Mouse (Mus musculus) brain, embryonic 14.5 days (tissue): ENCODE data around the gene S1pr5. TPM values are rescaled to one million over a fixed set of nuclear protein-coding genes. Genes with fewer than 3 reads are reported as not detected.
A peak's percentile ranks its signal among the peaks of the same experiment; 100 is the strongest.
"Not testable (repeated sequence)": the region's sequence is repeated elsewhere in the genome, so short reads cannot be mapped to it uniquely, and the experiment has no call there.

Experiments used
- DNase-seq: peaks from one replicate; pipeline ENCODE4 v3.0.0-alpha.2; 2011; ENCODE audit warnings: low read depth
- CTCF ChIP-seq: fragments of 200-500 bp; IDR thresholded peaks from 2 replicates; pipeline ENCODE4 v1.5.1; 2012; ENCODE audit warnings: inconsistent platforms, mild to moderate bottlenecking, moderate library complexity, borderline replicate concordance; ENCODE audit not compliant: insufficient read depth, insufficient read length; ENCODE audit errors: extremely low read depth
- POLR2A ChIP-seq: fragments of 200-500 bp; IDR thresholded peaks from 2 replicates; pipeline ENCODE4 v1.6.1; 2012; ENCODE audit warnings: mild to moderate bottlenecking, inconsistent platforms, borderline replicate concordance; ENCODE audit not compliant: poor library complexity, insufficient read depth, insufficient read length, severe bottlenecking; ENCODE audit errors: extremely low read depth
- polyA plus RNA-seq: library from polyadenylated mRNA; depleted of rRNA; stranded (reverse); fragments of >200 nt; gene quantifications from 2 replicates; pipeline ENCODE4 v1.2.3, GENCODE M21; 2012

S1pr5 gene
- polyA plus RNA-seq, 1 experiment: 2.5 TPM

- DNase-seq: no peak
- TF ChIP-seq POLR2A: no peak
- TF ChIP-seq CTCF: no peak
Observed at GRCm38 (mm10) chr9:21231551-21231950, 16.7 kb downstream of the S1pr5 start.

- peak; percentile 77 for DNase-seq
- no peak; the same call in 1 of the 2 replicates for TF ChIP-seq POLR2A
- no peak for TF ChIP-seq CTCF
Observed at GRCm38 (mm10) chr9:21227342-21227741, 20.9 kb downstream of the S1pr5 start.

DNA sequence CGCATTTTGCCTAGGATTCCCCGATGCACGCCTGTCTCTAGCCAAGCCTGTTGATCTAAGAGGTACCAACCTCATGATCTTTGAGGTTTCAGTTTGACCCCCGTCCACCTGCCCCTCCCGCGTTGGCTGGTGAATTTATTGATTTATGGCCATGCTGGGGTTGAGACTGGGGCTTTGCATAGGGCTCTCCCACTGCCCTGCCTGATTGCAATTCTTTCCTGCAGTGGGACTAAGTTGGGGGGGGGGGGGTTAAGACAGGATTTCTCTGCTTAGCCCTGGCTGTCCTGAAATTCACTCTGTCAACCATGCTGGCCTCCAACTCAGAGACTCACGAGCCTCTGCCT is 22.9 kb downstream of the S1pr5 start:
- no peak for DNase-seq
- no peak for TF ChIP-seq CTCF
- no peak for TF ChIP-seq POLR2A

DNA sequence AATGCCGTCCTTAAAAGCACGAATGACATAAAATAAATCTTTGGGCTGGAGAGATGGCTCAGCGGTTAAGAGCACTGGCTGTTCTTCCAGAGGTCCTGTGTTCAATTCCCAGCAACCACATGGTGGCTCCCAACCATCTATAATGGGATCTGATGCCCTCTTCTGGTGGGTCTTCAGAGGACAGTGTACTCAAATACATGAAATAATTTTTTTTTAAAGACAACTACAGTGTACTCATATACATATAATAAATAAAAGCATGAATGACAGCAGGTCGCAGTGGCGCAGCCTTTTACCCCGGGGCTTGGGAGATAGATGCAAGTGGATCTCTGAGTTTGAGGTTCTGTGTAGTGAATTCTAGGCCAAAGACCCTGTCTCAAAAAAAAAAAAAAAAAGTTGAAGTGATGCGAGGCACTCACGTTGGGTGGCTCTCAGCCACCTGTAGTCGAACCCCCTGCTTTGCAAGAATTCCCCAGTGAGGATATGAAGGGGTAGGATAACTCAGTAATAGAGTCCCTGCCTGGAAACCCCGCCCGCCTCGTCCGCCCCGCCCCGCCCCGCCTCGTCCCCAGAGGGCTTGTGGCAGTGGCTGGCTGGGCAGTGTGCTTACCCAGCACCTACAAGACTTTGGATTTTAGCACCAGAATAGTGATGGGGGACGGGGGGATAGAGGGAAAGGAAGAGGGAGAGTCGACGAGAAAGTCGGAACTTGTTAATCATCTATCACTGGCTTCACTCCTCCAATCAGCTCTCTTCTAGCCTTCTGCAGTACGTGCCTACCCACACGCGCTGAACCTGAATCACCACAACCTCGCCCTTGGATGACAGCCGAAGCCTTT is 23.4 kb downstream of the S1pr5 start:
- TF ChIP-seq POLR2A (no peak), CTCF (no peak)
- peak; percentile 26 for DNase-seq

GRCm38 (mm10) chr9:21223906-21224305 is 24.3 kb downstream of the S1pr5 start:
- no peak for DNase-seq
- TF ChIP-seq POLR2A: no peak
- no peak for TF ChIP-seq CTCF

DNA sequence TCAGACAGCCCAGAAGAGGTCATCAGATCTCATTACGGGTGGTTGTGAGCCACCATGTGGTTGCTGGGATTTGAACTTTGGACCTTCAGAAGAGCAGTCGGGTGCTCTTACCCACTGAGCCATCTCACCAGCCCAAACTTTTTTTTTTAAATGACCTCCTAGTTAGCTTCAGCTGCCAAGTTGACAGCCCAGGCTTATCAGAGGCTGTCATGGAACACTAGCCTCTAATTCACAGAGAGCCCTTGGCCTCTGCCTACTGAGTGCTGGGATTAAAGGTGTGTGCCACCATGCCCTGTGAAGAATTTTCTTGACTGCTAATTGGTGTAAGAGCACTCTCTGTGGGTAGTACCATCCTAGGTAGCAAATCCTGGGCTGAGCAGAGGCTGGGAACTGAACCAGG is 24.8 kb downstream of the S1pr5 start:
- DNase-seq: not testable (repeated sequence)

- peak; percentile 78 for DNase-seq
- TF ChIP-seq POLR2A: no peak
- TF ChIP-seq CTCF: peak; percentile 26; the same call in 1 of the 2 replicates
Observed at GRCm38 (mm10) chr9:21221383-21221929, 26.8 kb downstream of the S1pr5 start.

DNA sequence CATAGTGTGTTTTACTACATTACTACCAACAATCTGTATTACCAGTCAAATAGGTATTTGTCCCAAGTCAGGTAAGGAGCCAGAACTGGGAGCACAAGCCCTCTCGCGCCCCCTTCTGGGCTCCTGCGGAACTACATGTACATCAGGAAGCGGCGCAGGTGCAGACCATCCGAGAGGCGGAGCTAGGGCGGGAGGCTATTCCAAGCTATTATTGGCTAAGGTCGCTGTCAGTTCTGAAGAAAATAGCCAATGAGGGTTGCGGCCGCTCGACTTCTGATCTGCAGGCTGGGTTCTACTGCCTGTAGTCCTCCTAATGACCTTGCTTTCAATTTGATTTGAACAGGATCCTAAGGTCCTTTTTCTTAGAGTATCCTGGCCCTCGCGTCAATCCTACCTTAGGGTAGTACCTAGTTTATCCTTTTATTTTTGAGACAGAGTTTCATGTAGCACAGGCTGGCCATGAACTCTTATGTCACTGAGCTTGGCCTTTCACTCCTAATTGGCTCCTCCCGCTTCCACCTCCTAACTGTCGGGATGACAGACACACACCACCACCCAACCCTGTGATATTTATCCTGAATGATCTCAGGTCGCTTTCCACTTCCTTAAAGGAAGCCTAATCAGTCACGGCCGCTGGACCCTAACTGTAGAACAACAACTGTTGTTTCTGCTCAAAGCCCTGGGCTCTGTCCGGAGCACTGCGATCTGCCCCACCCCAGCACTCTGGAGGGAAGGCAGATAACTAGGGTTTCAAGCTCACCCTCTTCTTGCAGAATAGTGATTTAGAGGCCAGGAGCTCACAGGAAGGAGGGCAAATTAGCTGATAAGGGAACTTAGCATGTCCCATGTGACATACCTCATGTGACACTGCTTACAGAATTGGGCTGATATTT is 27.5 kb downstream of the S1pr5 start:
- TF ChIP-seq POLR2A (no peak), CTCF (peak; percentile 92)
- peak; percentile 95 for DNase-seq

GRCm38 (mm10) chr9:21219820-21220219 is 28.4 kb downstream of the S1pr5 start:
- DNase-seq: no peak
- TF ChIP-seq POLR2A (no peak), CTCF (no peak; the same call in 1 of the 2 replicates)

GRCm38 (mm10) chr9:21216050-21216841 is 32.0 kb downstream of the S1pr5 start:
- TF ChIP-seq CTCF (no peak), POLR2A (no peak)
- DNase-seq: peak; percentile 84
